Mouse (Mus musculus): Measurements from ENCODE around the gene Smim4.

Smim4 gene

GRCm38 (mm10) chr14:31128826-31129219 lies at the start of gene Smim4:
TSS of gene Smim4 (minus strand) at chr14:31128956.
- ATAC-seq (ENCODE audit: low TSS enrichment), result peak; percentile 96

GRCm38 (mm10) chr14:31177715-31178114 lies 49.0 kb upstream of the Smim4 start:
- no peak for ATAC-seq (ENCODE audit: low TSS enrichment)

- ATAC-seq (ENCODE audit: low TSS enrichment), result no peak
Measured at GRCm38 (mm10) chr14:31177287-31177686, 48.5 kb upstream of the Smim4 start.

GRCm38 (mm10) chr14:31173537-31173936 lies 44.8 kb upstream of the Smim4 start:
- ATAC-seq (ENCODE audit: low TSS enrichment), result no peak

GRCm38 (mm10) chr14:31172781-31173455 lies 44.2 kb upstream of the Smim4 start:
- ATAC-seq (ENCODE audit: low TSS enrichment), result no peak

GRCm38 (mm10) chr14:31171821-31172220 lies 43.1 kb upstream of the Smim4 start:
- no peak for ATAC-seq (ENCODE audit: low TSS enrichment)

- ATAC-seq (ENCODE audit: low TSS enrichment), result no peak
Measured at GRCm38 (mm10) chr14:31171386-31171785, 42.6 kb upstream of the Smim4 start.

GRCm38 (mm10) chr14:31170963-31171362 lies 42.2 kb upstream of the Smim4 start:
- ATAC-seq (ENCODE audit: low TSS enrichment), result no peak

GRCm38 (mm10) chr14:31169508-31169907 lies 40.8 kb upstream of the Smim4 start:
- ATAC-seq (ENCODE audit: low TSS enrichment), result no peak

GRCm38 (mm10) chr14:31168425-31168824 lies 39.7 kb upstream of the Smim4 start, which contains the start of gene Stab1:
TSS of gene Stab1 (minus strand) at chr14:31168641.
- ATAC-seq (ENCODE audit: low TSS enrichment), result no peak

- ATAC-seq (ENCODE audit: low TSS enrichment), result no peak
Measured at GRCm38 (mm10) chr14:31166827-31167226, 38.1 kb upstream of the Smim4 start.

GRCm38 (mm10) chr14:31165991-31166630 lies 37.4 kb upstream of the Smim4 start:
- ATAC-seq (ENCODE audit: low TSS enrichment), result peak; percentile 68

GRCm38 (mm10) chr14:31165458-31165857 lies 36.7 kb upstream of the Smim4 start:
- ATAC-seq (ENCODE audit: low TSS enrichment), result no peak

GRCm38 (mm10) chr14:31165010-31165409 lies 36.3 kb upstream of the Smim4 start:
- no peak for ATAC-seq (ENCODE audit: low TSS enrichment)

GRCm38 (mm10) chr14:31164067-31164466 lies 35.3 kb upstream of the Smim4 start:
- no peak for ATAC-seq (ENCODE audit: low TSS enrichment)

GRCm38 (mm10) chr14:31161638-31162037 lies 32.9 kb upstream of the Smim4 start:
- ATAC-seq (ENCODE audit: low TSS enrichment), result no peak

GRCm38 (mm10) chr14:31161191-31161590 lies 32.4 kb upstream of the Smim4 start:
- no peak for ATAC-seq (ENCODE audit: low TSS enrichment)

GRCm38 (mm10) chr14:31160196-31161150 lies 31.7 kb upstream of the Smim4 start:
- ATAC-seq (ENCODE audit: low TSS enrichment), result no peak

GRCm38 (mm10) chr14:31145694-31146093 lies 16.9 kb upstream of the Smim4 start:
- no peak for ATAC-seq (ENCODE audit: low TSS enrichment)

- ATAC-seq (ENCODE audit: low TSS enrichment), result no peak
Measured at GRCm38 (mm10) chr14:31141011-31141410, 12.3 kb upstream of the Smim4 start.

- no peak for ATAC-seq (ENCODE audit: low TSS enrichment)
Measured at GRCm38 (mm10) chr14:31140141-31140540, 11.4 kb upstream of the Smim4 start.

GRCm38 (mm10) chr14:31139666-31140065 lies 10.9 kb upstream of the Smim4 start:
- no peak for ATAC-seq (ENCODE audit: low TSS enrichment)
